ENCODE assay signal across 7 mouse cellular contexts in genomic region chr13:54071606-54072331, GRCm38 (mm10). TPM values are rescaled to one million over a fixed set of nuclear protein-coding genes. Genes with fewer than 3 reads are reported as not detected.
DNase-seq lines count a peak whose midpoint lies in the region; ATAC-seq and TF ChIP-seq lines count a peak whose summit lies in the region.

TSS of gene Sfxn1 (plus strand) at chr13:54071869.

- H3K9me3 ChIP-seq in embryonic facial prominence, embryonic 10.5 days, result no peaks in the 10 kb centered on the region
- no peaks in the 10 kb centered on the region for H3K9me3 ChIP-seq in midbrain, embryonic 11.5 days (ENCODE audit: control insufficient read depth, low read length)

- H3K4me3 ChIP-seq in embryonic facial prominence, embryonic 10.5 days, result peak within 1 kb of the TSS; percentile 85
- peak within 1 kb of the TSS; percentile 61 for H3K4me3 ChIP-seq in midbrain, embryonic 11.5 days (ENCODE audit: low read depth, low read length)
- H3K4me3 ChIP-seq in small intestine, adult 2 months (ENCODE audit: low read depth, low read length), result peak within 1 kb of the TSS; percentile 84

- H3K27me3 ChIP-seq in embryonic facial prominence, embryonic 10.5 days (replicated peaks; ENCODE audit: low read depth, poor library complexity, severe bottlenecking), result peaks cover 9% of the 10 kb centered on the region; the same call in 1 of the 2 replicates
- no peaks in the 10 kb centered on the region for H3K27me3 ChIP-seq in midbrain, embryonic 11.5 days (ENCODE audit: control insufficient read depth, insufficient read depth, low read length)
- no peaks in the 10 kb centered on the region for H3K27me3 ChIP-seq in small intestine, adult 2 months (ENCODE audit: control insufficient read depth, insufficient read depth, low read length)

- peaks cover 17% of the 10 kb centered on the region for H3K36me3 ChIP-seq in embryonic facial prominence, embryonic 10.5 days (replicated peaks)
- no peaks in the 10 kb centered on the region for H3K36me3 ChIP-seq in midbrain, embryonic 11.5 days (ENCODE audit: control insufficient read depth, insufficient read depth, low read length)
- peaks cover 7% of the 10 kb centered on the region for H3K36me3 ChIP-seq in small intestine, adult 2 months (ENCODE audit: control insufficient read depth, insufficient read depth, low read length)

- peak within 1 kb of the TSS; percentile 79 for H3K9ac ChIP-seq in midbrain, embryonic 11.5 days (ENCODE audit: low read length)

- ATAC-seq in granulocyte monocyte progenitor cell, adult 5-6 weeks (replicated peaks; ENCODE audit: poor library complexity, severe bottlenecking), result peak; percentile 90
- peak; percentile 85 for ATAC-seq in midbrain, embryonic 11.5 days (ENCODE audit: low FRiP score)

- H3K4me2 ChIP-seq in midbrain, embryonic 11.5 days, result peak within 1 kb of the TSS; percentile 70

- TF ChIP-seq CTCF in small intestine, adult 2 months (IDR thresholded peaks at IDR 0.05; ENCODE audit: extremely low read depth, insufficient read length, insufficient replicate concordance, low read depth, low read length), result no peak

- DNase-seq in adrenal gland, postnatal 10 days, result peak; percentile 84
- peak; percentile 84 for DNase-seq in embryonic facial prominence, embryonic 10.5 days (ENCODE audit: low spot score)
- peak; percentile 73 for DNase-seq in kidney, adult 11 months
- DNase-seq in left cerebral cortex, postnatal 4 days, result peak; percentile 69
- DNase-seq in midbrain, embryonic 11.5 days (ENCODE audit: low spot score, missing footprints), result peak; percentile 98

- under 1% methylated on average over 74 of the region's 74 CpGs for WGBS in embryonic facial prominence, embryonic 10.5 days
- under 1% methylated on average over 74 of the region's 74 CpGs for WGBS in midbrain, embryonic 11.5 days
- WGBS in small intestine, adult 2 months, result under 1% methylated on average over 74 of the region's 74 CpGs

- intact Hi-C loops in left cerebral cortex, postnatal 4 days (cut with DNase I), result no loop called here

- peaks cover 19% of the 10 kb centered on the region for H3K4me1 ChIP-seq in embryonic facial prominence, embryonic 10.5 days
- H3K4me1 ChIP-seq in midbrain, embryonic 11.5 days (ENCODE audit: control insufficient read depth, insufficient read depth, low read length), result peaks cover 19% of the 10 kb centered on the region
- H3K4me1 ChIP-seq in small intestine, adult 2 months (ENCODE audit: control insufficient read depth, insufficient read depth, insufficient read length, low read length), result peaks cover 31% of the 10 kb centered on the region; the same call in 1 of the 2 replicates

- TF ChIP-seq POLR2A in small intestine, adult 2 months (IDR thresholded peaks at IDR 0.05; ENCODE audit: low read depth, low read length), result peak; percentile 65; the same call in 1 of the 2 replicates

- H3K27ac ChIP-seq in embryonic facial prominence, embryonic 10.5 days (replicated peaks), result peak within 1 kb of the TSS; percentile 97
- H3K27ac ChIP-seq in midbrain, embryonic 11.5 days (ENCODE audit: low read depth, low read length), result no peak within 1 kb of the TSS
- H3K27ac ChIP-seq in small intestine, adult 2 months (ENCODE audit: insufficient read depth, low read depth, low read length), result peak within 1 kb of the TSS; percentile 95

RNA-seq across cellular contexts. Expression of gene Sfxn1, which starts in this region (rescaled TPM):
- total RNA-seq in adrenal gland, postnatal 10 days (2021), result 10 to 100 TPM; 59.7 to 67.2 TPM
- 86.2 and 87.5 TPM in 2 replicates for polyA plus RNA-seq in embryonic facial prominence, embryonic 10.5 days (2016; fragmentation: Nextera tagmentation; extraction: Ambion mirVana)
- 122 and 132 TPM in 2 replicates for total RNA-seq in granulocyte monocyte progenitor cell, adult 5-6 weeks (2014; fragmentation: Nextera tagmentation)
- total RNA-seq in granulocyte monocyte progenitor cell, adult 5-6 weeks (2017), result 88.9 and 90.9 TPM in 2 replicates
- total RNA-seq in left cerebral cortex, postnatal 4 days (2021), result 10 to 100 TPM; 86.5 to 94.5 TPM
- 92.7 and 94.9 TPM in 2 replicates for polyA plus RNA-seq in midbrain, embryonic 11.5 days (2014; fragmentation: Nextera tagmentation; extraction: Ambion mirVana)
- 15.8 and 36.6 TPM in 2 replicates for polyA plus RNA-seq in small intestine, adult 2 months (2012; rRNA removed)
